Mouse (Mus musculus): ENCODE measurements around the gene Rapgef5.

- TF ChIP-seq CEBPB (IDR thresholded peaks at IDR 0.05; ENCODE audit: low read depth) (no peak), CTCF (IDR thresholded peaks at IDR 0.05; ENCODE audit: control insufficient read depth, insufficient read depth, insufficient read length) (no peak)
Observed at GRCm38 (mm10) chr12:117502834-117503233, 13.4 kb upstream of the Rapgef5 start.
